Mouse (Mus musculus) ES-E14 (cell line): Measurements from ENCODE around the gene Hinfp.

Experiments
- CHD2 ChIP-seq: IDR thresholded peaks from 2 replicates; pipeline ENCODE4 v1.6.1; 2014; ENCODE audit warnings: mild to moderate bottlenecking, low read depth, low read length, inconsistent platforms
- MAFK ChIP-seq: IDR thresholded peaks from 2 replicates; pipeline ENCODE4 v1.6.1; 2014; ENCODE audit warnings: mild to moderate bottlenecking, low read depth, low read length, inconsistent platforms; ENCODE audit not compliant: insufficient read depth
- ZNF384 ChIP-seq: IDR thresholded peaks from 2 replicates; pipeline ENCODE4 v1.6.1; 2012; ENCODE audit warnings: low read depth, low read length, inconsistent platforms

- TF ChIP-seq MAFK = no peak
- TF ChIP-seq ZNF384 = no peak
- no peak for TF ChIP-seq CHD2
Observed at GRCm38 (mm10) chr9:44347621-44348020, 42.1 kb upstream of the Hinfp start.
